Mouse (Mus musculus): ENCODE measurements around the gene Mical3.

The Mical3 gene

DNA sequence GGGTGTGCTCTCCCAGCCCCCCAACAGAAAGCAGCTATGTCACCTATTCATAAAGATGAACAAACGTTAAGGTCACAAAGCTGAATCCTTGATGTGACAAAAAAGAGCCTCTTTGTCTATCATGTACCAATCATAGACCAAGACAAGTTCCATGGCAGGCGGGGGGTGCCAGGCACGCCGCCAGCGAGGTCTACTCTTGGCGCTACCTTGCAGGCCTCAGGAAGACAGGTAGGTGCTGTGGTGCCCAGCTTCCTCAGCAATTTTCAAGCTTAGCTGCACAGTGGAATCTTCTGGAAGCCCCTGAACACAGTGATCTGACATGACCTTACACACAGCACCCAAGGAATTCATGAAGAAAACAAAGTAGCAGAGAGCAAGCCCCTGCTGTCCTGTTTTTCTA, 224.3 kb downstream of the Mical3 start:
- DNase-seq (ENCODE audit: low read depth, low spot score), result no peak

DNA sequence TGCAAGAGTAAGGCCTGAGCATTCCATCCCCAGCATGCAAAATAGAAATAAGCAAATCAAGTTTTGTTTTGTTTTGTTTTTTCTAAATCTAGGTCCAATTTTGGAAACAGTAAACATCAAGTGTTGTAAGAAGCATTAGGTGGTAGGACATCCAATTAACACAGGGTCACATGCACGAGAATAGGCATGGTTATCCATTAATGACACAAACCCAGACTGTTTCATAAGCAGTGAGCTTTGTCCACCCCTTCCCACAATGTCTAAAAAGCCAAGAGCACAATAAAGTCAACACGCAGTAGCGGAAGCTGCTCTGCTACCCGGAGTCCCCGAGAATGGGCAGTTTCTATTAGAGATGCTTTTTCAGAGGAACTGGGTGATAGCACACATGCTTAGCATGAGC, 225.7 kb downstream of the Mical3 start:
- no peak for DNase-seq (ENCODE audit: low read depth, low spot score)

DNA sequence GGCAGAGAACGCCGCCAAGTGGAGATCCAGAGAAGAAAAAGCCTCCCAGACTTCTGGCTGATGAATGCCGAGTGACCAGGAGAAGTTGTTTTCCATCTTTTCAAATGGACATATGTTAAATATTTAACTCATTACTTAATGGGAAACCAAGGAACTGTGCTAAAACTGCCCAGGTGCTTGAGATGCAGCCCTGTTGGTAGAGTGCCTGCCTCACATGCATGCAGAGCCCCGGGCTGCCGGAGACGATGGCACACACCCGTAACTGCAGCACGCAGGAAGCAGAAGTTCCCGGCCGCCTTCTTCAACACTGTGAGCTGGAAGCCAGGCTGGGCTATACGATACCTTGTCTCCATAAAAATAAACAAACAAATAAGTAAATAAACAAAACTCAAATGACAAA, 226.8 kb downstream of the Mical3 start:
- no peak for DNase-seq (ENCODE audit: low read depth, low spot score)

- peak; percentile 32 for DNase-seq (ENCODE audit: low read depth, low spot score)
Observed at GRCm38 (mm10) chr6:120903450-120903912, 227.3 kb downstream of the Mical3 start.

DNA sequence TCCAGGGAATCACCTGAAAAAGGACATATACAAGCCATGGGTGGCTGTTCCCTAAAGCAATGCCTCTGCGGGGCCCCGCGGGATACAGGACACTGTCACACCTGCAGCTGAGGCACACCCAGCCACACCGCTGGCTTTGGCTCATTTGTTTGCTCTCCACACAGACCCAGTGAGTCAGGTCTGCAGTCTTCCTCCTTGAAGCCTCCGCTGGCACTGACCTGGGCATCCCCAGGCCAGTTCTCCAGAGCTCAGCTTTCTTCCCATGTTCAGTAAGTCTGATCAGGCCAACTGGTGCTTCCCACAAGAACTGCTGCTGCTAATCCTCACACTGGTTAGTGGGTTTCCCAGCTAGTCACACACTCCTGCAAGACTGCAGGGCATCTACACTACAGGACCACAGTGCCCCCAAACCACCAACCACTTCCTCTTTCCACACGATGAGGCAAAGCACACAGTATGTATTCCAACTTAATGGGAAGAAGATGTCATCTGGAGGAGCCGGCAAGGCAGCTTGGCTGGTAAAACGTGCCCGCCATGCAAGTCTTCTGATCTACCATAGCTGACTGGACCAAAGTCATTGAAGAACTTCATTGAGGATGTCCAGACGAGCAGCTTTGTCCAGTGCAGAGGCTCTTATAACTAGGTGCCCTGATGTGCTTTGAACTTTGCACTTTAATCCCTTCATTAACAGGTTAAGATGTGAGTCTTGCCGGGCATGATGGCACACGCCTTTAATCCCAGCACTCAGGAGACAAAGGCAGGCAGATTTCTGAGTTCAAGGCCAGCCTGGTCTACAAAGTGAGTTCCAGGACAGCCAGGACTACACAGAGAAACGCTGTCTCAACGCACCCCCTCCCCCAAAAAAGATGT, 228.8 kb downstream of the Mical3 start:
- DNase-seq (ENCODE audit: low read depth, low spot score), result no peak

- peak; percentile 70 for DNase-seq (ENCODE audit: low read depth, low spot score)
Observed at GRCm38 (mm10) chr6:120898188-120898833, 232.5 kb downstream of the Mical3 start.

DNA sequence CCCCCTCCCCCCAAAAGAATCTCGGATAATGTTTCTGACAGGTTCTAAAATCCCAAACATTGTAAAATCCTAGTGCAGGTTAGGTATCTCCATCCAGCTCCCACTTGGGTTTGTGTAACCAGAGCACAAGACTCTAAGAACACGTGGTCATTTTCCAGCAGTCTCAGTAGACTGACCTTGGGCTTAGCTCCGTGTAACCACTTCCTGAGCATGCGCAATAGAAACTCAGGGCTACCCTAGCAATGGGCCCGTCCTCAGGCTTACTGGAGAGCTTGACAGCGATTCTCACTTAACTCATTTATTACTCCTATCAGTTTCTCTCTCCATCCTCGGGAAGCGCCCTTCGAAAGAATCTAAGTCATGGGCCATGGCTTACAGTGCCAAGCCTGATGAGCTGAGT, 236.3 kb downstream of the Mical3 start:
- no peak for DNase-seq (ENCODE audit: low read depth, low spot score)

GRCm38 (mm10) chr6:120894089-120894488, 236.7 kb downstream of the Mical3 start:
- no peak for DNase-seq (ENCODE audit: low read depth, low spot score)

DNA sequence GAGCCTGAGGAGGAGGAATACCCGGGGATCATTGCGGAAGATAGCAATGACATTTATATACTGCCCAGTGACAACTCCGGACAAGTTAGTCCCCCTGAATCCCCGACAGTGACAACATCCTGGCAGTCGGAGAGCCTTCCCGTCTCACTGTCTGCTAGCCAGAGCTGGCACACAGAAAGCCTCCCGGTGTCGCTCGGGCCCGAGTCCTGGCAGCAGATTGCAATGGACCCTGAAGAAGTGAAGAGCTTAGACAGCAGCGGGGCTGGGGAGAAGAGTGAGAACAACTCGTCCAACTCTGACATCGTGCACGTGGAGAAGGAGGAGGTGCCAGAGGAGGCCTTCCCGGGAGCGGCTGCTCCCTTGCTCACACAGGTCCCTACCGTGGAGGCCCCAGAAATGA, 244.1 kb downstream of the Mical3 start:
- DNase-seq (ENCODE audit: low read depth, low spot score), result no peak

GRCm38 (mm10) chr6:120884436-120884835, 246.4 kb downstream of the Mical3 start:
- no peak for DNase-seq (ENCODE audit: low read depth, low spot score)
